Mouse (Mus musculus) stomach, postnatal 0 days (tissue): ENCODE results near the gene Ppard.

Source experiments
- CTCF ChIP-seq: IDR thresholded peaks from 2 replicates; pipeline ENCODE4 v1.5.1; 2016; ENCODE audit warnings: antibody characterized with exemption, low read depth, mild to moderate bottlenecking, moderate library complexity
- EP300 ChIP-seq: optimal IDR thresholded peaks from 2 replicates; pipeline ENCODE3; 2016; ENCODE audit warnings: antibody characterized with exemption

- TF ChIP-seq CTCF = no peak
- TF ChIP-seq EP300 = no peak
Measured at GRCm38 (mm10) chr17:28321700-28322099, 89.2 kb downstream of the Ppard start.
